Mouse (Mus musculus) kidney, adult 9 months (tissue): Measurements from ENCODE around the gene Haus2.
A peak's percentile ranks its signal among the peaks of the same experiment; 100 is the strongest.

ENCODE experiments used
- DNase-seq: peaks from one replicate; pipeline ENCODE4 v3.0.0; 2022

The Haus2 gene

DNA sequence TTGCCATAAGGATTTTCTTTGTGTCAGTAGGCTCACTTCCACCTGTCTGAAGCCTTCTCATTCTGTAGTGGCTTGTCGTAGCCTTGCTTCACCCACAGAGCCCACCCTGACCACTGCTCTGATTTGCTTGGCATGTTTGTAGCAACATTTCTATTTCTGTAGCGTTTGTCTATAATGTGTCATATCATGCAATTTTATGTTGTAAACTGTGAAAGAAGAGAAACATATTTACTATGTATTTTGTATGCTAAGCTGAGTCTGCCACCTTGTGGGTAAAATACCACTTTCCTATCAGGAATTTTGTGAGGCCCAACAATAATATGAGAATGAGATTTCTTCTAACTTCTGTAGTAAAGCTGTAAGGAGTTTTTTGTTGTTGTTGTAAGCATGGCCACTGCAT lies 61.1 kb downstream of the Haus2 start:
- DNase-seq = peak; percentile 15
